Mouse (Mus musculus) MEL (cell line): ENCODE results near the gene 1600014C10Rik. TPM values are rescaled to one million over a fixed set of nuclear protein-coding genes. Genes with fewer than 3 reads are reported as not detected.

Experiments used
- DNase-seq: peaks from one replicate; pipeline ENCODE4 v3.0.0; 2011; ENCODE audit warnings: low read depth, low spot score
- H3K27ac ChIP-seq: 2 replicates; pipeline ENCODE4 v1.5.1; 2012; ENCODE audit warnings: low read depth, mild to moderate bottlenecking, control low read depth, low read length, moderate library complexity; ENCODE audit not compliant: control insufficient read depth
- H3K27me3 ChIP-seq, 2 experiments: fragments of 150-350 bp in 1 of 2; sonication (generic) in 1 of 2; 2 replicates each; pipeline ENCODE4 v1.6.1; 2012; ENCODE audit warnings: low read length in 2 of 2, mild to moderate bottlenecking in 2 of 2, improper control_type of control experiment in 1 of 2, moderate library complexity in 1 of 2; ENCODE audit not compliant: insufficient read depth in 2 of 2, control insufficient read depth in 1 of 2
- H3K36me3 ChIP-seq, 2 experiments: 2 replicates each; pipeline ENCODE4 v1.6.1; 2012 to 2014; ENCODE audit warnings: low read length in 2 of 2, improper control_type of control experiment in 1 of 2, inconsistent platforms in 1 of 2, mild to moderate bottlenecking in 1 of 2; ENCODE audit not compliant: insufficient read depth in 2 of 2, control insufficient read depth in 1 of 2
- H3K4me1 ChIP-seq, 2 experiments: fragments of 150-350 bp in 1 of 2; sonication (generic) in 1 of 2; 2 replicates each; pipeline ENCODE4 v1.6.1; 2012; ENCODE audit warnings: low read length in 2 of 2, improper control_type of control experiment in 1 of 2, mild to moderate bottlenecking in 1 of 2; ENCODE audit not compliant: insufficient read depth in 2 of 2, control insufficient read depth in 1 of 2
- H3K4me3 ChIP-seq, 2 experiments: fragments of 150-350 bp in 1 of 2; sonication (generic) in 1 of 2; 2 replicates each; pipeline ENCODE4 v1.5.1; 2012; ENCODE audit warnings: low read depth in 2 of 2, low read length in 2 of 2, mild to moderate bottlenecking in 2 of 2, moderate library complexity in 2 of 2, control low read depth in 1 of 2, improper control_type of control experiment in 1 of 2; ENCODE audit not compliant: control insufficient read depth in 1 of 2, insufficient read depth in 1 of 2
- H3K79me2 ChIP-seq: 2 replicates; pipeline ENCODE4 v1.6.1; 2012; ENCODE audit warnings: mild to moderate bottlenecking, low read length, moderate library complexity; ENCODE audit not compliant: control insufficient read depth, poor library complexity, insufficient read depth
- H3K9ac ChIP-seq: 2 replicates; pipeline ENCODE4 v1.6.1; 2012; ENCODE audit warnings: low read depth, mild to moderate bottlenecking, control low read depth, low read length, moderate library complexity; ENCODE audit not compliant: control insufficient read depth, poor library complexity, severe bottlenecking
- H3K9me3 ChIP-seq: fragments of 150-350 bp; sonication (generic); replicated peaks from 2 replicates; pipeline ENCODE4 v1.6.1; 2012; ENCODE audit warnings: mild to moderate bottlenecking, low read length, improper control_type of control experiment, moderate library complexity; ENCODE audit not compliant: insufficient read depth
- BHLHE40 ChIP-seq: IDR thresholded peaks from 2 replicates; pipeline ENCODE4 v1.6.1; 2012; ENCODE audit warnings: low read depth, mild to moderate bottlenecking, inconsistent platforms, low read length, improper control_type of control experiment, borderline replicate concordance
- CTCF ChIP-seq, 3 experiments: IDR thresholded peaks in 2 of 3; conservative IDR thresholded peaks in 1 of 3; 2 replicates each; pipeline ENCODE4 v1.5.1; 2011 to 2012; ENCODE audit warnings: low read length in 3 of 3, low read depth in 2 of 3, mild to moderate bottlenecking in 2 of 3, improper control_type of control experiment in 1 of 3, inconsistent platforms in 1 of 3, mixed read lengths in 1 of 3, moderate library complexity in 1 of 3; ENCODE audit not compliant: control insufficient read depth in 1 of 3, insufficient read depth in 1 of 3, poor library complexity in 1 of 3, severe bottlenecking in 1 of 3
- EP300 ChIP-seq, 2 experiments: IDR thresholded peaks; 2 replicates each; pipeline ENCODE4 v1.6.1; 2011; ENCODE audit warnings: improper control_type of control experiment in 2 of 2, low read length in 2 of 2, low read depth in 1 of 2, mild to moderate bottlenecking in 1 of 2
- GATA1 ChIP-seq: IDR thresholded peaks from 2 replicates; pipeline ENCODE4 v1.6.1; 2011; ENCODE audit warnings: low read depth, low read length, improper control_type of control experiment
- MAFK ChIP-seq: IDR thresholded peaks from 2 replicates; pipeline ENCODE4 v1.6.1; 2011; ENCODE audit warnings: low read depth, mild to moderate bottlenecking, low read length, improper control_type of control experiment, borderline replicate concordance
- MAX ChIP-seq: IDR thresholded peaks from 2 replicates; pipeline ENCODE4 v1.6.1; 2011; ENCODE audit warnings: low read length, improper control_type of control experiment
- MAZ ChIP-seq: IDR thresholded peaks from 2 replicates; pipeline ENCODE4 v1.6.1; 2012; ENCODE audit warnings: low read depth, mild to moderate bottlenecking, inconsistent platforms, low read length, improper control_type of control experiment
- NRF1 ChIP-seq: IDR thresholded peaks from 2 replicates; pipeline ENCODE4 v1.6.1; 2014; ENCODE audit warnings: low read depth, mild to moderate bottlenecking, inconsistent platforms, low read length, improper control_type of control experiment, moderate library complexity; ENCODE audit not compliant: poor library complexity, insufficient read depth, severe bottlenecking
- POLR2A ChIP-seq, 2 experiments: IDR thresholded peaks; 2 replicates each; pipeline ENCODE4 v1.6.1; 2011 to 2012; ENCODE audit warnings: low read length in 2 of 2, mild to moderate bottlenecking in 2 of 2, control low read depth in 1 of 2, improper control_type of control experiment in 1 of 2, low read depth in 1 of 2, moderate library complexity in 1 of 2; ENCODE audit not compliant: control insufficient read depth in 1 of 2, insufficient read depth in 1 of 2, poor library complexity in 1 of 2
- POLR2AphosphoS2 ChIP-seq: IDR thresholded peaks from 2 replicates; pipeline ENCODE4 v1.6.1; 2011; ENCODE audit warnings: low read length, improper control_type of control experiment
- RCOR1 ChIP-seq: IDR thresholded peaks from 2 replicates; pipeline ENCODE4 v1.6.1; 2012; ENCODE audit warnings: low read depth, mild to moderate bottlenecking, inconsistent platforms, low read length, improper control_type of control experiment
- SIN3A ChIP-seq: IDR thresholded peaks from 2 replicates; pipeline ENCODE4 v1.6.1; 2012; ENCODE audit warnings: low read length, improper control_type of control experiment, inconsistent platforms
- SMC3 ChIP-seq: IDR thresholded peaks from 2 replicates; pipeline ENCODE4 v1.6.1; 2011; ENCODE audit warnings: low read depth, low read length, improper control_type of control experiment
- UBTF ChIP-seq: IDR thresholded peaks from 2 replicates; pipeline ENCODE4 v1.6.1; 2012; ENCODE audit warnings: low read depth, mild to moderate bottlenecking, inconsistent platforms, low read length, improper control_type of control experiment, moderate library complexity, borderline replicate concordance; ENCODE audit not compliant: insufficient read depth
- ZMIZ1 ChIP-seq: IDR thresholded peaks from 2 replicates; pipeline ENCODE4 v1.6.1; 2012; ENCODE audit warnings: low read depth, mild to moderate bottlenecking, inconsistent platforms, low read length, improper control_type of control experiment, moderate library complexity
- polyA plus RNA-seq, 2 experiments: library from polyadenylated mRNA; stranded (reverse) in 1 of 2; unstranded in 1 of 2; fragments of >175 nt in 1 of 2; fragments of >200 nt in 1 of 2; gene quantifications; 2 replicates each; pipeline versions ENCODE4 v1.2.1 to v1.2.4; 2012; ENCODE audit warnings: low replicate concordance in 2 of 2, low read depth in 1 of 2; ENCODE audit not compliant: insufficient read length in 2 of 2, insufficient read depth in 1 of 2, missing spikeins in 1 of 2
- total RNA-seq: library from RNA; depleted of rRNA; stranded (reverse); fragments of 300-350 nt; gene quantifications from 2 replicates; pipeline ENCODE4 v1.2.3, GENCODE M21; 2012

Gene 1600014C10Rik
- total and polyA plus RNA-seq, 3 experiments, result 10.2 to 14.7 TPM; not detected in 1

DNA sequence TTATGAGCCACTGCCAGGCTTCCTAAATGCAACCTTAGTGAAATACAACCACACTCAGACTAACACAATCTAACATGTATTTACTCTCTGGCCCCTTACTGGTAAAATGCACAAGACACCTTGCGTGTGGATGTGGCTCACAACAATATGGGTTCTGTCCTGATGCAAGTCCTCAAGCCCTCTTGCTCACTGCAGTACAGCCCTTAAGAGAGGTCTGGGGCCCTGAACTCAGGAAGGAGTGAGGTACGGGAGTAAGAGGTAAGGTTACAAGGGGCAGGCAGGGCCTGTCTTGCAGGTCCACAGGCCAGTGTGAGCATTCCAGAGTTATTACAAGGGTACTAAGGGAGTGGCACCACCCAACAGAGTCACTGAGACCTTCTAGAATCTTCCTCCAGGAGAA lies 43.2 kb downstream of the 1600014C10Rik start:
- no peak overlapping the region for H3K4me3 ChIP-seq
- peaks cover 0 to 4% of the 10 kb centered on the region in 2 experiments; a peak in 1 of 4 replicates for H3K27me3 ChIP-seq
- no peaks in the 10 kb centered on the region for H3K9me3 ChIP-seq
- H3K27ac ChIP-seq, result no peak overlapping the region
- H3K4me1 ChIP-seq, result peaks cover 0 to 9% of the 10 kb centered on the region in 2 experiments; a peak in 1 of 4 replicates
- no peaks in the 10 kb centered on the region; a peak in 1 of 4 replicates for H3K36me3 ChIP-seq
- H3K79me2 ChIP-seq, result no peaks in the 10 kb centered on the region; the same call in 1 of the 2 replicates
- no peak for TF ChIP-seq MAX
- TF ChIP-seq RCOR1, result no peak
- no peak for TF ChIP-seq POLR2AphosphoS2
- TF ChIP-seq NRF1, result no peak
- TF ChIP-seq BHLHE40, result no peak
- no peak for TF ChIP-seq MAFK
- TF ChIP-seq SIN3A, result no peak
- no peak for TF ChIP-seq ZMIZ1
- no peak for TF ChIP-seq CTCF (IDR thresholded peaks at IDR 0.05 in 2 of 3, conservative IDR thresholded peaks at IDR 0.05 in 1 of 3; ENCODE audit: control insufficient read depth in 1 of 3, insufficient read depth in 1 of 3, low read depth in 2 of 3, low read length in 3 of 3, poor library complexity in 1 of 3, severe bottlenecking in 1 of 3)
- TF ChIP-seq GATA1, result no peak
- no peak for TF ChIP-seq UBTF
- TF ChIP-seq SMC3, result no peak
- TF ChIP-seq EP300 (IDR thresholded peaks at IDR 0.05; ENCODE audit: low read depth in 1 of 2, low read length in 2 of 2), result no peak
- peak; percentile 4 for DNase-seq
- no peak overlapping the region for H3K9ac ChIP-seq

DNA sequence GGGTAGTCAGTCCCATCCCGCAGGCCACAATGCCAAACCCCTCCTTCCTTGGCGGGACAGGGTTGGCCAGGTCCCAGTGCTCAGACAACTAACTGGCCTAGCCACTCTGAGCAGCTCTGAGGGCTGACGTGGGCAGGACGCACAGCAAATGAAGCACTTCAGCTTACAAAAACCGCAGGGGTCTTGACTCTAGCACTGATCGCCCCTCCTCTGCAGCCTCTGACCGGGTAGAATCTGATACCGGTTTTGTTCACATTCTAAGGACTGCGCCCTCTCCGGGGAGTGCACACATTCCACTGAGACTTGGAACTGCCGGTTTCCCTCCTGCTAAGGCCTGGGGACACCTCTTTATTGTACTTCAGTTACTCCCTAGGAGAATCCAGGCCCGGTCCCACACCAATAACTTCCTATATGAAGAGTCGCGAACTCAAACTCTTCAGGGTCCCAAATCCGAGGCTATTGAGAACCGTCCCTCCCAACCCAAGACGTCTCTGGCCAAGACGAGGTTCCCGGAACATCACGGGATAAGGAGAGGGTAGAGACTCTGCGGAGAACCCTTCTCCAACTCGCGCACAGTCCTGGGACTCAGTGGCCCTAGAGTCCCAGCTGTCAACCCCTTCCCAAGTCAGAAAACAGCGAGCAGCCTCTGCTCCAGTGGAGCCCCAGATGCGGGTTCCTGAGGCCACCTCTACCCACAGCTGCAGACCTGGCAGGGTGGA lies 44.3 kb downstream of the 1600014C10Rik start:
- no peaks in the 10 kb centered on the region; the same call in 1 of the 2 replicates for H3K79me2 ChIP-seq
- H3K4me3 ChIP-seq, result peak overlapping the region; percentile 76 to 86
- peak; percentile 71 for DNase-seq
- H3K27ac ChIP-seq, result no peak overlapping the region; the same call in 1 of the 2 replicates
- H3K9me3 ChIP-seq, result no peaks in the 10 kb centered on the region
- peak overlapping the region; percentile 75 for H3K9ac ChIP-seq
- peaks cover 0 to 6% of the 10 kb centered on the region in 2 experiments; a peak in 2 of 4 replicates for H3K27me3 ChIP-seq
- no peaks in the 10 kb centered on the region; a peak in 1 of 4 replicates for H3K36me3 ChIP-seq
- TF ChIP-seq UBTF, result no peak
- TF ChIP-seq POLR2A (IDR thresholded peaks at IDR 0.05; ENCODE audit: control insufficient read depth in 1 of 2, insufficient read depth in 1 of 2, low read depth in 1 of 2, low read length in 2 of 2, poor library complexity in 1 of 2), result 0 out of 4 replicates have a peak, but pooled peaks of 1 of the 2 experiments have one; percentile 45
- 0 out of 2 replicates have a peak, but pooled peaks have one; percentile 30 for TF ChIP-seq MAZ
- peak in 1 of 3 experiments; percentile 0; a peak in 1 of 6 replicates for TF ChIP-seq CTCF (IDR thresholded peaks at IDR 0.05 in 2 of 3, conservative IDR thresholded peaks at IDR 0.05 in 1 of 3; ENCODE audit: control insufficient read depth in 1 of 3, insufficient read depth in 1 of 3, low read depth in 2 of 3, low read length in 3 of 3, poor library complexity in 1 of 3, severe bottlenecking in 1 of 3)
- peaks cover 0 to 9% of the 10 kb centered on the region in 2 experiments; a peak in 1 of 4 replicates for H3K4me1 ChIP-seq
